Mouse (Mus musculus): ENCODE measurements around the gene Slirp.
A peak's percentile ranks its signal among the peaks of the same experiment; 100 is the strongest.

DNA sequence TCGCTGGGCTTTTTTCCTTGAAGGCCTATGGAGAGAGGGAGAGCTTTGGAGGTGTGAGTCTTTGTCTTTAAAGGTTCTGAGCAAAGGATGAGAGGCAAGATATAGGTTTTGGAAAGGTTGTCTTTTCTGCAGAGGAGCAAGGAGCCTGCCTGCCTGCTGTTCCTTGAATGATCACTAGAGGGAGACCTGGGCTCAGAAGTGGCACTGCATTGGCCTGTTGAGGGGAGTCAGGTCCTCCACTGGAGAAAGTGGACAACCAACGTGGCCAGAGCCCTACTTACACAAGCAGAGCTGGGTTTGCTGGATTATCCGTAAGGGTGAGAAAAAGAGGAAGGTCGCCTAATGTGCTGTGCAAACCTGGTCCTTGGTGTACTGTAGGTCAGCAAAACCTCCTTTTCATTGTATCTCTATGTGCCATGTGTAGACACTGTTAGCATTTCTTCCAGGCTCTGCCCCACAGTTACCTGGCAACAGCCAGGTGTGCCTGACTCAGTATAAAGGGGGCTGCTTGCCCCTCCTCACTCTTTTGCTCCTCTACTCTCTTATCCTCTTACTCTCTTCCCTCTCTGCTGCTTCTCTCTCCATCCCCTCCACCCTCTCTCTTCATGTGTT lies 30.4 kb upstream of the Slirp start:
- TF ChIP-seq CTCF (IDR thresholded peaks at IDR 0.05; ENCODE audit: borderline replicate concordance, control insufficient read depth, extremely low read depth, insufficient read depth, low read length, poor library complexity) (peak; percentile 66; the same call in 1 of the 2 replicates), POLR2A (IDR thresholded peaks at IDR 0.05; ENCODE audit: control insufficient read depth, extremely low read depth, insufficient read depth, low read length, poor library complexity) (no peak)
